Mouse (Mus musculus): ENCODE measurements around the gene Lrrfip2. TPM values are rescaled to one million over a fixed set of nuclear protein-coding genes. Genes with fewer than 3 reads are reported as not detected.

Gene Lrrfip2
- polyA plus RNA-seq, 1 experiment = 39.2 TPM

- H3K4me3 ChIP-seq (ENCODE audit: insufficient read depth, low read length) = no peak overlapping the region
- no peaks in the 10 kb centered on the region for H3K4me1 ChIP-seq (ENCODE audit: control insufficient read depth, insufficient read depth, low read length)
- TF ChIP-seq POLR2A (IDR thresholded peaks at IDR 0.05; ENCODE audit: low read depth, low read length) (no peak), CTCF (IDR thresholded peaks at IDR 0.05; ENCODE audit: borderline replicate concordance, insufficient read depth, low read length) (no peak)
- H3K27ac ChIP-seq (ENCODE audit: insufficient read depth, low read length) = no peak overlapping the region
Measured at GRCm38 (mm10) chr9:111103893-111104292, 13.5 kb upstream of the Lrrfip2 start.

DNA sequence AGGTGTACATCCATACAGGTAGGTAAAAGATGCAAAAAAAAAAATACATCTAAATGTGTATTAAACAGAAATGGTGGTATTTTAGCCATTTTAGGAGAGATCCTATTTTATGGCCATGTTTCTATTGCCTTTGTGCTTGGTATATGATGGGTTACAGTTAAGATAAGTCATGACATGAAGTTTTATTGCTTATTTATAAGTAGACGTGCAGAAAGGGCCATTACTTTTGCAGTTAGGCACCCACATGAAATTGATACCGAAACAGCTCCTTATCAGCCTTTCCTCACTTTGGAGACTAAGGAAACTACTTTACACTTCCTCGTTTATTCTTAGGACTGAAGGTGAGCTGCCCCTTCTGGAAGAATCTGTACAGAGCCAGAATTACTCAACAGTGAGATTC, 9.5 kb upstream of the Lrrfip2 start:
- H3K4me1 ChIP-seq (ENCODE audit: control insufficient read depth, insufficient read depth, low read length) = no peaks in the 10 kb centered on the region
- H3K27ac ChIP-seq (ENCODE audit: insufficient read depth, low read length) = no peak overlapping the region
- no peak overlapping the region for H3K4me3 ChIP-seq (ENCODE audit: insufficient read depth, low read length)
- no peak for TF ChIP-seq POLR2A (IDR thresholded peaks at IDR 0.05; ENCODE audit: low read depth, low read length)
- TF ChIP-seq CTCF (IDR thresholded peaks at IDR 0.05; ENCODE audit: borderline replicate concordance, insufficient read depth, low read length) = no peak

- H3K4me1 ChIP-seq (ENCODE audit: control insufficient read depth, insufficient read depth, low read length) = 0 out of 2 replicates have a peak, but pooled peaks cover 2% of the 10 kb centered on the region
- TF ChIP-seq CTCF (IDR thresholded peaks at IDR 0.05; ENCODE audit: borderline replicate concordance, insufficient read depth, low read length) (no peak), POLR2A (IDR thresholded peaks at IDR 0.05; ENCODE audit: low read depth, low read length) (peak; percentile 90)
- H3K4me3 ChIP-seq (ENCODE audit: insufficient read depth, low read length) = peak overlapping the region; percentile 70
- H3K27ac ChIP-seq (ENCODE audit: insufficient read depth, low read length) = peak overlapping the region; percentile 93; the same call in 1 of the 2 replicates
Measured at GRCm38 (mm10) chr9:111117794-111118251, 431 bp downstream of the Lrrfip2 start.

- Histone ChIP-seq H3K27ac (ENCODE audit: insufficient read depth, low read length) (peak overlapping the region; percentile 93), H3K4me1 (ENCODE audit: control insufficient read depth, insufficient read depth, low read length) (0 out of 2 replicates have a peak, but pooled peaks cover 2% of the 10 kb centered on the region), H3K4me3 (ENCODE audit: insufficient read depth, low read length) (peak overlapping the region; percentile 70)
- TF ChIP-seq CTCF (IDR thresholded peaks at IDR 0.05; ENCODE audit: borderline replicate concordance, insufficient read depth, low read length) (no peak), POLR2A (IDR thresholded peaks at IDR 0.05; ENCODE audit: low read depth, low read length) (no peak)
Measured at GRCm38 (mm10) chr9:111118252-111118890, 979 bp downstream of the Lrrfip2 start.

- Histone ChIP-seq H3K4me1 (ENCODE audit: control insufficient read depth, insufficient read depth, low read length) (0 out of 2 replicates have a peak, but pooled peaks cover 2% of the 10 kb centered on the region), H3K4me3 (ENCODE audit: insufficient read depth, low read length) (peak overlapping the region; percentile 70), H3K27ac (ENCODE audit: insufficient read depth, low read length) (peak overlapping the region; percentile 93)
- no peak for TF ChIP-seq CTCF (IDR thresholded peaks at IDR 0.05; ENCODE audit: borderline replicate concordance, insufficient read depth, low read length)
- TF ChIP-seq POLR2A (IDR thresholded peaks at IDR 0.05; ENCODE audit: low read depth, low read length) = 0 out of 2 replicates have a peak, but pooled peaks have one; percentile 29
Measured at GRCm38 (mm10) chr9:111118891-111119441, 1.6 kb downstream of the Lrrfip2 start.

DNA sequence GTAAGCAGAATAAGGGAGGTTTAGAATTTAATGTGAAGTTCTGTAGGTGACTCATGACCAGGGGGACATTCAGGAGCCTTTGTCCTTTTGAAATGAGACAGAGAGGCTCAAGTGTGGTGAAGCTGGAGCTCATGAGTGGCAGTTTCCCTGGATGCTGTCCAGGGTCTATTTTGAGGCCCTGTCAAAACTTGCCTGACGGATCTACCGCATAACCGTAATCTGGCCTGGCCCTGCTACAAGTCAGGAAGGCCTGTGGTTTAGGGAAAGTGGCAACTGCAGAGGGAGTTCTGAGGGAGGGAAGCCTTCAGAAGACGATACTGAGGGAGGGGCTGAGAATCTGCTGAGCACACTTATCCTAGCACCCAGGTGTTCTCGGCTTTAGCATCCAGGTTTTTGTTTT, 5.1 kb downstream of the Lrrfip2 start:
- 0 out of 2 replicates have a peak, but pooled peaks cover 2% of the 10 kb centered on the region for H3K4me1 ChIP-seq (ENCODE audit: control insufficient read depth, insufficient read depth, low read length)
- H3K27ac ChIP-seq (ENCODE audit: insufficient read depth, low read length) = no peak overlapping the region
- H3K4me3 ChIP-seq (ENCODE audit: insufficient read depth, low read length) = no peak overlapping the region
- no peak for TF ChIP-seq CTCF (IDR thresholded peaks at IDR 0.05; ENCODE audit: borderline replicate concordance, insufficient read depth, low read length)
- no peak for TF ChIP-seq POLR2A (IDR thresholded peaks at IDR 0.05; ENCODE audit: low read depth, low read length)

- no peak for TF ChIP-seq CTCF (IDR thresholded peaks at IDR 0.05; ENCODE audit: borderline replicate concordance, insufficient read depth, low read length)
- no peak for TF ChIP-seq POLR2A (IDR thresholded peaks at IDR 0.05; ENCODE audit: low read depth, low read length)
- Histone ChIP-seq H3K4me3 (ENCODE audit: insufficient read depth, low read length) (no peak overlapping the region), H3K27ac (ENCODE audit: insufficient read depth, low read length) (no peak overlapping the region), H3K4me1 (ENCODE audit: control insufficient read depth, insufficient read depth, low read length) (0 out of 2 replicates have a peak, but pooled peaks cover 2% of the 10 kb centered on the region)
Measured at GRCm38 (mm10) chr9:111123336-111123735, 5.9 kb downstream of the Lrrfip2 start.

DNA sequence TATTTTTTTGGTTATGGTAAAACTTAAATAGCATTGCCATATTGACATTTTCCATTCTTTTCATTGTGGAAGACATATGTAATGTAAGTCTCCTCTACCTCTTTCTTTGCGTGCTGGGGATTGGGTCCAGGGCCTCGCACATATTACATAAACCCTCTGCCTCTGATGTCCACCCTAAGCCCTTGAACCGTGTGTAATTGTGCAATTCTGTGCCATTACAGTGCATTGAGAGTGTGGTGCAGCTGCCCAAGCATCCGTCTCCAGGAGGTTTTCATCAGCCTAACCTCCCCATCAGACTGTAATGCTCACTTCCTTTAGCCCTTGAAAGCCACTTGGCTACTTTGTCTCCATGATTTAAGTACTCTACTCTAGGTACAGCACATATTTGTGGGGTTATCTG, 7.0 kb downstream of the Lrrfip2 start:
- H3K4me1 ChIP-seq (ENCODE audit: control insufficient read depth, insufficient read depth, low read length) = no peaks in the 10 kb centered on the region
- H3K27ac ChIP-seq (ENCODE audit: insufficient read depth, low read length) = no peak overlapping the region
- H3K4me3 ChIP-seq (ENCODE audit: insufficient read depth, low read length) = no peak overlapping the region
- TF ChIP-seq POLR2A (IDR thresholded peaks at IDR 0.05; ENCODE audit: low read depth, low read length) (no peak), CTCF (IDR thresholded peaks at IDR 0.05; ENCODE audit: borderline replicate concordance, insufficient read depth, low read length) (no peak)

GRCm38 (mm10) chr9:111126735-111127134, 9.3 kb downstream of the Lrrfip2 start:
- H3K4me1 ChIP-seq (ENCODE audit: control insufficient read depth, insufficient read depth, low read length) = no peaks in the 10 kb centered on the region
- TF ChIP-seq POLR2A (IDR thresholded peaks at IDR 0.05; ENCODE audit: low read depth, low read length) (no peak), CTCF (IDR thresholded peaks at IDR 0.05; ENCODE audit: borderline replicate concordance, insufficient read depth, low read length) (no peak)
- H3K4me3 ChIP-seq (ENCODE audit: insufficient read depth, low read length) = no peak overlapping the region
- H3K27ac ChIP-seq (ENCODE audit: insufficient read depth, low read length) = no peak overlapping the region

GRCm38 (mm10) chr9:111127749-111128148, 10.4 kb downstream of the Lrrfip2 start:
- Histone ChIP-seq H3K27ac (ENCODE audit: insufficient read depth, low read length) (no peak overlapping the region), H3K4me3 (ENCODE audit: insufficient read depth, low read length) (no peak overlapping the region), H3K4me1 (ENCODE audit: control insufficient read depth, insufficient read depth, low read length) (no peaks in the 10 kb centered on the region)
- TF ChIP-seq POLR2A (IDR thresholded peaks at IDR 0.05; ENCODE audit: low read depth, low read length) (no peak), CTCF (IDR thresholded peaks at IDR 0.05; ENCODE audit: borderline replicate concordance, insufficient read depth, low read length) (no peak)

Measured in embryonic fibroblast, embryonic 13.5 days (primary cell).